Mouse (Mus musculus) CH12.LX (cell line): ENCODE data around the gene Kcnb1. TPM values are rescaled to one million over a fixed set of nuclear protein-coding genes. Genes with fewer than 3 reads are reported as not detected.

Experiments used
- DNase-seq: peaks from one replicate; pipeline ENCODE4 v3.0.0-alpha.2; 2013; ENCODE audit errors: extremely low read depth
- H3K27ac ChIP-seq: 2 replicates; pipeline ENCODE4 v1.5.1; 2012; ENCODE audit warnings: low read depth, mild to moderate bottlenecking, control low read depth, moderate library complexity; ENCODE audit not compliant: insufficient read depth
- H3K27me3 ChIP-seq: replicated peaks from 2 replicates; pipeline ENCODE3; 2012; ENCODE audit warnings: inconsistent platforms
- H3K36me3 ChIP-seq, 2 experiments: replicated peaks in 1 of 2; 2 replicates each; pipeline versions ENCODE3 to v1.6.1; 2012; ENCODE audit warnings: inconsistent platforms in 1 of 2, low read length in 1 of 2, mild to moderate bottlenecking in 1 of 2, mixed read lengths in 1 of 2, moderate library complexity in 1 of 2; ENCODE audit not compliant: control insufficient read depth in 1 of 2, insufficient read depth in 1 of 2
- H3K4me1 ChIP-seq, 2 experiments: 2 replicates each; pipeline ENCODE4 v1.6.1; 2012; ENCODE audit warnings: inconsistent platforms in 1 of 2, moderate library complexity in 1 of 2; ENCODE audit not compliant: insufficient read depth in 2 of 2, control insufficient read depth in 1 of 2
- H3K4me2 ChIP-seq: 2 replicates; pipeline ENCODE4 v1.6.1; 2012; ENCODE audit warnings: low read depth, mild to moderate bottlenecking, control low read depth; ENCODE audit not compliant: poor library complexity, insufficient read depth, severe bottlenecking
- H3K4me3 ChIP-seq, 3 experiments: fragments of 150-350 bp in 1 of 3; sonication (generic) in 1 of 3; replicated peaks in 1 of 3; 2 replicates each; pipeline versions ENCODE3 to v1.5.1; 2011 to 2012; ENCODE audit warnings: low read depth in 2 of 3, low read length in 2 of 3, mild to moderate bottlenecking in 2 of 3, moderate library complexity in 2 of 3, control low read depth in 1 of 3, improper control_type of control experiment in 1 of 3, inconsistent platforms in 1 of 3, mixed read lengths in 1 of 3; ENCODE audit not compliant: poor library complexity in 1 of 3
- H3K79me2 ChIP-seq: replicated peaks from 2 replicates; pipeline ENCODE4 v1.6.1; 2012; ENCODE audit warnings: mild to moderate bottlenecking, moderate library complexity; ENCODE audit not compliant: control insufficient read depth, poor library complexity, insufficient read depth, severe bottlenecking; ENCODE audit errors: extremely low read depth
- H3K9ac ChIP-seq: 2 replicates; pipeline ENCODE4 v1.6.1; 2012; ENCODE audit warnings: low read depth, mild to moderate bottlenecking, control low read depth, moderate library complexity; ENCODE audit not compliant: insufficient read depth
- H3K9me3 ChIP-seq: replicated peaks from 2 replicates; pipeline ENCODE3; 2012; ENCODE audit warnings: low read length, inconsistent platforms, mixed read lengths
- CHD2 ChIP-seq: IDR thresholded peaks from 2 replicates; pipeline ENCODE4 v1.6.1; 2011; ENCODE audit warnings: low read length, improper control_type of control experiment
- E2F4 ChIP-seq: IDR thresholded peaks from 2 replicates; pipeline ENCODE4 v1.6.1; 2011; ENCODE audit warnings: low read depth, low read length, improper control_type of control experiment; ENCODE audit not compliant: insufficient replicate concordance
- ELF1 ChIP-seq: IDR thresholded peaks from 2 replicates; pipeline ENCODE4 v1.6.1; 2014; ENCODE audit warnings: low read depth, mild to moderate bottlenecking, inconsistent platforms, low read length, improper control_type of control experiment
- EP300 ChIP-seq: IDR thresholded peaks from 2 replicates; pipeline ENCODE4 v1.6.1; 2011; ENCODE audit warnings: low read length, improper control_type of control experiment
- GABPA ChIP-seq: IDR thresholded peaks from 2 replicates; pipeline ENCODE4 v1.6.1; 2012; ENCODE audit warnings: low read depth, low read length, improper control_type of control experiment, inconsistent platforms; ENCODE audit not compliant: insufficient replicate concordance
- KAT2A ChIP-seq: IDR thresholded peaks from 2 replicates; pipeline ENCODE4 v1.6.1; 2012; ENCODE audit warnings: low read length, improper control_type of control experiment, inconsistent platforms; ENCODE audit not compliant: insufficient replicate concordance
- MAZ ChIP-seq: IDR thresholded peaks from 2 replicates; pipeline ENCODE4 v1.6.1; 2012; ENCODE audit warnings: low read depth, mild to moderate bottlenecking, inconsistent platforms, low read length, improper control_type of control experiment, moderate library complexity
- MXI1 ChIP-seq: IDR thresholded peaks from 2 replicates; pipeline ENCODE4 v1.6.1; 2011; ENCODE audit warnings: mild to moderate bottlenecking, low read depth, low read length, improper control_type of control experiment
- MYC ChIP-seq: IDR thresholded peaks from 2 replicates; pipeline ENCODE4 v1.6.1; 2011; ENCODE audit warnings: low read depth, mild to moderate bottlenecking, improper control_type of control experiment, low read length
- NELFE ChIP-seq: IDR thresholded peaks from 2 replicates; pipeline ENCODE4 v1.6.1; 2011; ENCODE audit warnings: low read depth, low read length, improper control_type of control experiment
- NRF1 ChIP-seq: IDR thresholded peaks from 2 replicates; pipeline ENCODE4 v1.6.1; 2014; ENCODE audit warnings: low read depth, mild to moderate bottlenecking, inconsistent platforms, low read length, improper control_type of control experiment, moderate library complexity
- POLR2AphosphoS2 ChIP-seq: IDR thresholded peaks from 2 replicates; pipeline ENCODE4 v1.6.1; 2011; ENCODE audit warnings: low read depth, low read length, improper control_type of control experiment
- RAD21 ChIP-seq: IDR thresholded peaks from 2 replicates; pipeline ENCODE4 v1.6.1; 2011; ENCODE audit warnings: low read depth, mild to moderate bottlenecking, low read length, improper control_type of control experiment, moderate library complexity
- SIN3A ChIP-seq: IDR thresholded peaks from 2 replicates; pipeline ENCODE4 v1.6.1; 2012; ENCODE audit warnings: low read length, improper control_type of control experiment, inconsistent platforms
- TCF12 ChIP-seq: IDR thresholded peaks from 2 replicates; pipeline ENCODE4 v1.6.1; 2014; ENCODE audit warnings: low read depth, mild to moderate bottlenecking, inconsistent platforms, low read length, improper control_type of control experiment
- USF1 ChIP-seq: IDR thresholded peaks from 2 replicates; pipeline ENCODE4 v1.6.1; 2014; ENCODE audit warnings: low read depth, mild to moderate bottlenecking, inconsistent platforms, low read length, improper control_type of control experiment
- ZC3H11A ChIP-seq: IDR thresholded peaks from 2 replicates; pipeline ENCODE4 v1.6.1; 2012; ENCODE audit warnings: low read depth, mild to moderate bottlenecking, inconsistent platforms, low read length, improper control_type of control experiment
- ZMIZ1 ChIP-seq: IDR thresholded peaks from 2 replicates; pipeline ENCODE4 v1.6.1; 2012; ENCODE audit warnings: low read depth, mild to moderate bottlenecking, inconsistent platforms, low read length, improper control_type of control experiment
- dilution Hi-C: fragments of 300-500 bp; cut with MboI; formaldehyde crosslinking; loops from 2 replicates; pipeline ENCODE4 v1.14.3; 2020; ENCODE audit warnings: low sequenced_read_pairs; ENCODE audit not compliant: extremely low pct_unique_long_range_greater_than_20kb, extremely low pct_ligation_motif_present
- in situ Hi-C: fragments of 300-500 bp; cut with MboI; formaldehyde crosslinking; loops from 3 replicates; pipeline ENCODE4 v1.14.3; 2019; ENCODE audit warnings: low sequenced_read_pairs, low pct_ligation_motif_present, low pct_unique_long_range_greater_than_20kb, mixed read lengths
- polyA plus RNA-seq: library from polyadenylated mRNA; unstranded; fragments of >175 nt; gene quantifications from 2 replicates; pipeline ENCODE4 v1.2.1, GENCODE M21; 2012; ENCODE audit warnings: low read depth; ENCODE audit not compliant: insufficient read length
- total RNA-seq, 2 experiments: library from RNA; depleted of rRNA; stranded (reverse); fragments of 300-350 nt in 1 of 2; fragments of >200 nt in 1 of 2; gene quantifications; 2 replicates each; pipeline ENCODE4 v1.2.3; 2012 to 2014

Gene Kcnb1
- total and polyA plus RNA-seq, 3 experiments = 2.5 to 6.6 (median 5.1) TPM

GRCm38 (mm10) chr2:167129608-167129955, 60.4 kb downstream of the Kcnb1 start:
- Histone ChIP-seq H3K79me2 (no peaks in the 10 kb centered on the region), H3K27ac (no peak overlapping the region), H3K4me3 (peak overlapping the region in 2 of 3 experiments; percentile 10 to 51), H3K9me3 (peaks cover 5% of the 10 kb centered on the region), H3K27me3 (peaks cover 5% of the 10 kb centered on the region), H3K9ac (no peak overlapping the region), H3K4me1 (peaks cover 18 to 60% of the 10 kb centered on the region in 2 experiments), H3K4me2 (peak overlapping the region; percentile 68), H3K36me3 (no peaks in the 10 kb centered on the region)
- no peak for DNase-seq
- in situ Hi-C loops = no loop called here
- TF ChIP-seq KAT2A (no peak), ELF1 (no peak), GABPA (no peak), E2F4 (no peak), MXI1 (no peak), NELFE (no peak), CHD2 (no peak), ZC3H11A (no peak), RAD21 (no peak), SIN3A (no peak), NRF1 (no peak), POLR2AphosphoS2 (no peak), EP300 (no peak), TCF12 (no peak), MYC (no peak), USF1 (no peak), ZMIZ1 (no peak)
- dilution Hi-C loops = no loop called here

GRCm38 (mm10) chr2:167128699-167129607, 61.0 kb downstream of the Kcnb1 start:
- H3K9me3 ChIP-seq = peaks cover 5% of the 10 kb centered on the region
- H3K4me3 ChIP-seq = peak overlapping the region in 2 of 3 experiments; percentile 10 to 51
- H3K27ac ChIP-seq = no peak overlapping the region
- dilution Hi-C loops = no loop called here
- TF ChIP-seq SIN3A = peak; percentile 30; the same call in 1 of the 2 replicates
- 0 out of 2 replicates have a peak, but pooled peaks have one; percentile 11 for TF ChIP-seq TCF12
- peak; percentile 41; the same call in 1 of the 2 replicates for TF ChIP-seq ELF1
- no peak for TF ChIP-seq MAZ
- H3K4me2 ChIP-seq = peak overlapping the region; percentile 68
- H3K4me1 ChIP-seq = peaks cover 18 to 60% of the 10 kb centered on the region in 2 experiments
- peaks cover 5% of the 10 kb centered on the region for H3K27me3 ChIP-seq
- no peaks in the 10 kb centered on the region for H3K36me3 ChIP-seq
- DNase-seq = no peak
- H3K9ac ChIP-seq = peak overlapping the region; percentile 4; the same call in 1 of the 2 replicates
- in situ Hi-C loops = no loop called here
- no peaks in the 10 kb centered on the region for H3K79me2 ChIP-seq
